Mouse (Mus musculus) liver, adult 2 months (tissue): Measurements from ENCODE around the gene Hnrnpa3.

Source experiments
- CTCF ChIP-seq: fragments of 200-500 bp; IDR thresholded peaks from 2 replicates; pipeline ENCODE4 v1.5.1; 2011; ENCODE audit warnings: low read depth, low read length, control low read depth
- POLR2A ChIP-seq: fragments of 200-500 bp; IDR thresholded peaks from 2 replicates; pipeline ENCODE4 v1.6.1; 2011; ENCODE audit warnings: low read length, control low read depth; ENCODE audit not compliant: insufficient read depth; ENCODE audit errors: extremely low read depth

- no peak for TF ChIP-seq CTCF
- TF ChIP-seq POLR2A = no peak
Measured at GRCm38 (mm10) chr2:75642795-75643550, 16.1 kb upstream of the Hnrnpa3 start.
